21 mouse cellular contexts compared by ENCODE assay signal in genomic region chr1:75783206-75783605, GRCm38 (mm10).
A peak's percentile ranks its signal among the peaks of the same experiment; 100 is the strongest.
DNase-seq lines count a peak whose midpoint lies in the region; ATAC-seq and TF ChIP-seq lines count a peak whose summit lies in the region.
"Had no signal": no experiment of that assay in that cellular context is flagged by ENCODE, and none has a peak within 500 bp of the region (broad histone marks: within the 10 kb centered on the region; RNA-seq: fewer than 3 reads in every experiment).

No protein-coding gene starts in this region.

- H3K27ac ChIP-seq in forebrain, embryonic 14.5 days (ENCODE audit: low read depth, low read length): no peak overlapping the region
- no peak overlapping the region for H3K27ac ChIP-seq in forebrain, postnatal 0 days (ENCODE audit: low read depth, low read length)
- H3K27ac ChIP-seq in lung, embryonic 14.5 days (ENCODE audit: low read depth): no peak overlapping the region
- H3K27ac ChIP-seq: embryonic facial prominence, embryonic 12.5 days; embryonic facial prominence, embryonic 15.5 days; forebrain, embryonic 15.5 days; hindbrain, embryonic 14.5 days; intestine, embryonic 15.5 days had no signal

- 4% methylated on average over 2 of the region's 2 CpGs for WGBS in forebrain, embryonic 14.5 days
- 12% methylated on average over 2 of the region's 2 CpGs for WGBS in forebrain, postnatal 0 days
- 49% methylated on average over 2 of the region's 2 CpGs for WGBS in lung, embryonic 14.5 days
- 67% methylated on average over 2 of the region's 2 CpGs for WGBS in lung, adult 2 months

- no peak overlapping the region for H3K4me2 ChIP-seq in forebrain, embryonic 14.5 days (ENCODE audit: low read length)
- no peak overlapping the region for H3K4me2 ChIP-seq in forebrain, postnatal 0 days (ENCODE audit: low read depth)
- H3K4me2 ChIP-seq in lung, embryonic 14.5 days: no peak overlapping the region
- H3K4me2 ChIP-seq: embryonic facial prominence, embryonic 12.5 days; embryonic facial prominence, embryonic 15.5 days; forebrain, embryonic 15.5 days; heart, embryonic 11.5 days; hindbrain, embryonic 14.5 days; intestine, embryonic 15.5 days had no signal

- peak; percentile 11 for DNase-seq in forebrain, embryonic 14.5 days (ENCODE audit: low spot score)
- no peak for DNase-seq in forebrain, postnatal 0 days
- peak; percentile 39 for DNase-seq in lung, embryonic 14.5 days
- DNase-seq in lung, adult 2 months: no peak
- DNase-seq in retina, embryonic 14.5 days (ENCODE audit: low spot score): peak; percentile 53
- no peak for DNase-seq in retina, postnatal 1 day
- DNase-seq: adrenal gland, postnatal 10 days; adrenal gland, postnatal 36 days; cerebellum, adult 11 months; cerebellum, adult 2 months; cerebellum, adult 9-11 months; cerebellum, postnatal 25 days; gastrocnemius, postnatal 10 days; gastrocnemius, postnatal 36 days had no signal

- TF ChIP-seq CTCF in forebrain, postnatal 0 days (IDR thresholded peaks at IDR 0.05; ENCODE audit: low read depth): no peak
- TF ChIP-seq CTCF in lung, embryonic 14.5 days (IDR thresholded peaks at IDR 0.05; ENCODE audit: low read depth): no peak
- TF ChIP-seq CTCF in lung, adult 2 months (IDR thresholded peaks at IDR 0.05; ENCODE audit: insufficient read depth, low read length): no peak

- H3K4me3 ChIP-seq in forebrain, embryonic 14.5 days (ENCODE audit: low read depth, low read length): no peak overlapping the region
- no peak overlapping the region for H3K4me3 ChIP-seq in forebrain, postnatal 0 days (ENCODE audit: low read depth, low read length)
- no peak overlapping the region for H3K4me3 ChIP-seq in lung, embryonic 14.5 days (ENCODE audit: low read depth, low read length)
- H3K4me3 ChIP-seq in lung, adult 2 months (replicated peaks; ENCODE audit: extremely low read depth, low read depth, low read length): no peak overlapping the region
- H3K4me3 ChIP-seq: embryonic facial prominence, embryonic 12.5 days; embryonic facial prominence, embryonic 15.5 days; forebrain, embryonic 15.5 days; intestine, embryonic 15.5 days had no signal

- TF ChIP-seq POLR2A in lung, adult 2 months (IDR thresholded peaks at IDR 0.05; ENCODE audit: borderline replicate concordance, extremely low read depth, low read depth, low read length): no peak

- peaks cover 19% of the 10 kb centered on the region; the same call in 1 of the 2 replicates for H3K4me1 ChIP-seq in forebrain, embryonic 14.5 days (ENCODE audit: control insufficient read depth, insufficient read depth, low read length)
- peaks cover 5% of the 10 kb centered on the region; the same call in 1 of the 2 replicates for H3K4me1 ChIP-seq in forebrain, postnatal 0 days (ENCODE audit: insufficient read depth)
- no peaks in the 10 kb centered on the region for H3K4me1 ChIP-seq in lung, embryonic 14.5 days (ENCODE audit: insufficient read depth)
- no peaks in the 10 kb centered on the region for H3K4me1 ChIP-seq in lung, adult 2 months (ENCODE audit: control insufficient read depth, insufficient read depth, low read length)
- H3K4me1 ChIP-seq: embryonic facial prominence, embryonic 12.5 days; embryonic facial prominence, embryonic 15.5 days; intestine, embryonic 15.5 days had no signal

- no peak for ATAC-seq in forebrain, embryonic 14.5 days
- ATAC-seq in forebrain, postnatal 0 days: no peak
- peak; percentile 31; the same call in 1 of the 2 replicates for ATAC-seq in lung, embryonic 14.5 days (ENCODE audit: insufficient read depth)
- ATAC-seq: forebrain, embryonic 15.5 days; intestine, embryonic 15.5 days; Patski had no signal

- no peaks in the 10 kb centered on the region for H3K36me3 ChIP-seq in forebrain, embryonic 14.5 days (ENCODE audit: control insufficient read depth, insufficient read depth, low read length)
- no peaks in the 10 kb centered on the region for H3K36me3 ChIP-seq in forebrain, postnatal 0 days (ENCODE audit: insufficient read depth)
- no peaks in the 10 kb centered on the region for H3K36me3 ChIP-seq in lung, embryonic 14.5 days (ENCODE audit: insufficient read depth)
- H3K36me3 ChIP-seq: embryonic facial prominence, embryonic 12.5 days; embryonic facial prominence, embryonic 15.5 days; forebrain, embryonic 15.5 days; intestine, embryonic 15.5 days had no signal

- H3K9me3 ChIP-seq in forebrain, embryonic 14.5 days (replicated peaks; ENCODE audit: control insufficient read depth, low read length): no peaks in the 10 kb centered on the region
- no peaks in the 10 kb centered on the region for H3K9me3 ChIP-seq in forebrain, postnatal 0 days (ENCODE audit: low read length)
- no peaks in the 10 kb centered on the region for H3K9me3 ChIP-seq in lung, embryonic 14.5 days (ENCODE audit: low read depth, low read length)
- H3K9me3 ChIP-seq: embryonic facial prominence, embryonic 12.5 days; embryonic facial prominence, embryonic 15.5 days; forebrain, embryonic 15.5 days; intestine, embryonic 15.5 days had no signal

- H3K9ac ChIP-seq in forebrain, embryonic 14.5 days (ENCODE audit: low read length): no peak overlapping the region
- no peak overlapping the region for H3K9ac ChIP-seq in forebrain, postnatal 0 days
- H3K9ac ChIP-seq in lung, embryonic 14.5 days: no peak overlapping the region
- H3K9ac ChIP-seq: embryonic facial prominence, embryonic 12.5 days; embryonic facial prominence, embryonic 15.5 days; forebrain, embryonic 15.5 days; hindbrain, embryonic 14.5 days; intestine, embryonic 15.5 days had no signal

- no peaks in the 10 kb centered on the region for H3K27me3 ChIP-seq in forebrain, embryonic 14.5 days (replicated peaks; ENCODE audit: control insufficient read depth, insufficient read depth, low read length)
- H3K27me3 ChIP-seq in forebrain, postnatal 0 days (ENCODE audit: insufficient read depth, low read length): no peaks in the 10 kb centered on the region
- no peaks in the 10 kb centered on the region for H3K27me3 ChIP-seq in lung, embryonic 14.5 days (ENCODE audit: insufficient read depth, low read length)
- H3K27me3 ChIP-seq: embryonic facial prominence, embryonic 12.5 days; embryonic facial prominence, embryonic 15.5 days; forebrain, embryonic 15.5 days; intestine, embryonic 15.5 days; Patski had no signal

Comparison
In these comparisons a context has a peak if more than half of its experiments do, and no peak if none do; other contexts are left out.
1. DNase-seq: peak in forebrain, embryonic 14.5 days (single experiment), lung, embryonic 14.5 days (single experiment) and retina, embryonic 14.5 days (single experiment); none in forebrain, postnatal 0 days (single experiment), lung, adult 2 months (single experiment) and retina, postnatal 1 day (single experiment).